Mouse (Mus musculus) ovary, adult 18-20 months (tissue): ENCODE measurements at regions not wholly inside any gene's neighbourhood (a gene's known extent, or its start where the extent isn't known, plus 50 kb on each side); places are given as distances from the start of the nearest gene placed in this dataset.

Experiments
- DNase-seq: peaks from one replicate; pipeline ENCODE4 v3.0.0; 2022; ENCODE audit warnings: low spot score, mixed read lengths

DNA sequence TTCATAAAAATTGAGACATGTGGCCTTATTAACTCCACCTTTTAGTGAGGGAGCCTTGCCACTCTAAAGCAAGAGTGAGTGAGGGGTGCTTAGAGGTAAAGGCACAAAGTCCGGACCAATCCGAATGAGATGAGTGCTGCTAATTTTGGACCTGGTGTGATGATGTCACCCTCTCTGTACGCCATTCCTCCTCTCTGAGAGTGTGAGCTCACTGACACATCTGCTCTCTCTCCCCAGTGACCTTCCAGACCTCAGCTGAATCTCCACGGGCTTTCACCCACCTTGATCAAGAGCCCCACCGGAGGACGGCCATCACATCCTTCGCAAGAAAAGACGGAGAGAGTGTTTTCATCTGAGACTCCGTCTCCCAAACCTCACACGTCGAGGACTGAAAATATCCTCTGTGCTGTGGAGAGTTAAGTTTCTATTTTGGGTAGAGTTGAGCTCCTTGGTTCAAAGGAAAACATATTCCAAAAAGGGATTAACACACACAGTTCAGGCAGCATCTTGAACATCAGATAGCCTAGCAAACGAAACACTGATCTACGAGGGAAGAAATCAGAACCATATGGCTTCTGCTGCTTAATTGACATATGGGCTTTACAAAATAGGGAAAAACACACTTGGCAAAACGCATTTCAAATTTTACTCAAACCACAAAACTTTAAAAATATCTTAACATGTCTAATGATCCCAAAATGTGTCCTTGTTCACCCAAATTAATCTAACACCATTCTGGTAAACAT is 96.2 kb upstream of the 3110018I06Rik start:
- no peak for DNase-seq

GRCm38 (mm10) chr12:107394467-107394866 is 94.0 kb upstream of the 3110018I06Rik start:
- no peak for DNase-seq

DNA sequence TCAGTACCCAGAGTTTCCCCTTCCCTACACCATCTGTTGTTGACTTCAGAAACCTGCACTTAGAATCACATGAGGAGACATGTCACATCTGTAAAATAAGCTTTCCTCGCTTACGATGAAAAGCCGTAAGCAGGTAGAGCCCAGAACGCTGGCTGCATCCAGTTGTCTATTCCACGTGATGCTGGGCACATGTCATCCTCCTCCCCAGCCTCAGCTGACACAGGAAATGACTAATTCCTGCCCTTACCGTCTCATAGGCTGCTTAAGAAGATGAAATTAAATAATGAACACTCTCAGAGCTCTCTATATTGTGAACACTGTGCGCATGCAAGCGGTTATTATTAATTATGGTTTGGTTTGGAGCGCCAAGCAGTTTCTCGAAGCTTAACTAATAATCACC is 83.6 kb upstream of the 3110018I06Rik start:
- no peak for DNase-seq

- no peak for DNase-seq
These were observed 64.5 kb upstream of the 3110018I06Rik start for GRCm38 (mm10) chr12:107423923-107424322.

GRCm38 (mm10) chr12:107438506-107438905 is 49.9 kb upstream of the 3110018I06Rik start:
- no peak for DNase-seq
